Mouse (Mus musculus): ENCODE measurements around the gene Olfr463.

Gene Olfr463

GRCm38 (mm10) chr11:87846968-87847600 is 50.1 kb downstream of the Olfr463 start:
- no peak for DNase-seq (ENCODE audit: low read depth)
